36 mouse cellular contexts compared by ENCODE assay signal in the genomic region with DNA sequence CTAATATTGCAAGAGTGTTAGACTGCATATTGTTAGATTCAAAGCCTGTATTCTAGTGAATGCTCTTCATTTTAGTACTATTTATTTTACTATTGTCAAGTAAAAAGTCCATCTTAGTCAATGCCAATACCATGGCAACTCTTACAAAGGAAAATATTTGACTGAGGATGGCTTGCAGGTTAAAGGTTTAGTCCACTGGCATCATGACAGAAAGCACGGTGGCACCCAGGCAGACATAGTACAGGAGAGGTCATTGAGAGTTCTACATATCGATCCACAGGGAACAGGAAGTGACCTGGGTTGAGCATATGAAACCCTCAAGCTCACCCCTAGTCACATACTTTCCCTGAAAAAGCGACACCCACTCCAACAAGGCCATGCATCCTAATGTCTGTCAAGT. TPM values are rescaled to one million over a fixed set of nuclear protein-coding genes. Genes with fewer than 3 reads are reported as not detected.
"Had no signal": no experiment of that assay in that cellular context is flagged by ENCODE, and none has a peak within 500 bp of the region (broad histone marks: within the 10 kb centered on the region; RNA-seq: fewer than 3 reads in every experiment).

No protein-coding gene starts in this region.

- H3K4me2 ChIP-seq: heart, embryonic 11.5 days; heart, embryonic 12.5 days; heart, embryonic 13.5 days; heart, embryonic 15.5 days; hindbrain, embryonic 12.5 days; hindbrain, embryonic 13.5 days; hindbrain, embryonic 14.5 days; hindbrain, embryonic 15.5 days; intestine, embryonic 15.5 days; kidney, embryonic 15.5 days had no signal

- ATAC-seq: hindbrain, embryonic 16.5 days; hindbrain, postnatal 0 days; inflammation-experienced regulatory T-cells, adult 6 months; intestine, embryonic 15.5 days; intestine, embryonic 16.5 days; intestine, postnatal 0 days had no signal

- H3K36me3 ChIP-seq: heart, embryonic 10.5 days; heart, embryonic 12.5 days; heart, embryonic 13.5 days; heart, embryonic 15.5 days; hindbrain, embryonic 10.5 days; hindbrain, embryonic 12.5 days; hindbrain, embryonic 13.5 days; hindbrain, embryonic 15.5 days; intestine, embryonic 15.5 days; kidney, embryonic 15.5 days had no signal

- H3K27ac ChIP-seq: heart, embryonic 10.5 days; heart, embryonic 13.5 days; heart, embryonic 15.5 days; hindbrain, embryonic 10.5 days; hindbrain, embryonic 12.5 days; hindbrain, embryonic 13.5 days; hindbrain, embryonic 14.5 days; hindbrain, embryonic 15.5 days; hindbrain, postnatal 0 days; intestine, embryonic 15.5 days; kidney, embryonic 15.5 days; kidney, postnatal 0 days; layer of hippocampus, adult 2 months had no signal

- H3K4me3 ChIP-seq: heart, embryonic 10.5 days; heart, embryonic 12.5 days; heart, embryonic 13.5 days; heart, embryonic 15.5 days; hindbrain, embryonic 10.5 days; hindbrain, embryonic 12.5 days; hindbrain, embryonic 13.5 days; hindbrain, embryonic 15.5 days; intestine, embryonic 15.5 days; kidney, embryonic 15.5 days; layer of hippocampus, adult 2 months had no signal

- H3K9ac ChIP-seq: heart, embryonic 12.5 days; heart, embryonic 13.5 days; heart, embryonic 15.5 days; hindbrain, embryonic 12.5 days; hindbrain, embryonic 13.5 days; hindbrain, embryonic 14.5 days; hindbrain, embryonic 15.5 days; intestine, embryonic 15.5 days; kidney, embryonic 15.5 days had no signal

- H3K4me1 ChIP-seq: heart, embryonic 10.5 days; heart, embryonic 12.5 days; heart, embryonic 13.5 days; heart, embryonic 15.5 days; hindbrain, embryonic 10.5 days; hindbrain, embryonic 12.5 days; hindbrain, embryonic 15.5 days; intestine, embryonic 15.5 days; kidney, embryonic 15.5 days had no signal

- H3K27me3 ChIP-seq: heart, embryonic 12.5 days; hindbrain, embryonic 15.5 days; intestine, embryonic 15.5 days had no signal

- H3K9me3 ChIP-seq: heart, embryonic 10.5 days; heart, embryonic 12.5 days; heart, embryonic 13.5 days; heart, embryonic 15.5 days; hindbrain, embryonic 10.5 days; hindbrain, embryonic 12.5 days; hindbrain, embryonic 13.5 days; hindbrain, embryonic 15.5 days; intestine, embryonic 15.5 days; kidney, embryonic 15.5 days had no signal

- DNase-seq: heart, postnatal 10 days; heart, postnatal 14 days; heart, postnatal 36 days; heart, postnatal 4 days; kidney, adult 11 months; kidney, adult 18-20 months; kidney, adult 2 months; kidney, adult 8-10 months; kidney, adult 9 months; kidney, postnatal 10 days; kidney, postnatal 14 days; kidney, postnatal 25 days; kidney, postnatal 36 days; kidney, postnatal 4 days; layer of hippocampus, adult 9-11 months; layer of hippocampus, postnatal 36 days had no signal

RNA-seq across cellular contexts. Expression of gene Pak3, which starts 13.9 kb away (rescaled TPM):
- total RNA-seq: hematopoietic stem cell, adult 5-6 weeks had no signal
